Mouse (Mus musculus): ENCODE measurements around the gene Vcl.

GRCm38 (mm10) chr14:20928308-20928685, 901 bp upstream of the Vcl start:
- no peak for TF ChIP-seq CTCF (IDR thresholded peaks at IDR 0.05; ENCODE audit: borderline replicate concordance, extremely low read depth, insufficient read depth, insufficient read length)
- TF ChIP-seq POLR2A (IDR thresholded peaks at IDR 0.05; ENCODE audit: borderline replicate concordance, extremely low read depth, insufficient read depth, insufficient read length, poor library complexity, severe bottlenecking): no peak
